Mouse (Mus musculus) thymus, postnatal 14 days (tissue): ENCODE measurements around the gene Cacna1h.
A peak's percentile ranks its signal among the peaks of the same experiment; 100 is the strongest.

Experiments
- DNase-seq: peaks from one replicate; pipeline ENCODE4 v3.0.0; 2021

Cacna1h gene

GRCm38 (mm10) chr17:25433617-25434606 is at the start of gene Cacna1h:
Gene Cacna1h (minus strand): TSS chr17:25433783.
- DNase-seq: peak; percentile 37

DNA sequence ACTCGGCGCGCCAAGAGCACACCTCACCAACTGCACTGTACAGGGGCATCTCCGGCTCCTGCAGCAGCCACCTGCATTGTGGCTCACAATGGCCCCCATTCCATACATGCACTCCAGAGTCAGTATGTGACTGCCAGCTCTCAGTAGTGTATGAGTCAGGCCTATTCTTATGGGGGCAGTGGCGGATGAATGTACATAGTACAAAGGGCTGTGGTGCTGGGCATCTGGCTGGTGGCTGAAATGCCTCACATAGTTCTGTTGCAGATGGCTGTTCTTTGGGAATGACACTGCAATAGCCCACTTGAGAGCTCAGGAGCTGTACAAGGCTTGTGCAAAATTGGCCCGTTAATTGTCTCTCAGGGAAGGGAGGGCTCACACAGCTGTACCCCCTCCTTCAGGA is 48.5 kb upstream of the Cacna1h start:
- DNase-seq: no peak

GRCm38 (mm10) chr17:25480820-25481219 is 47.2 kb upstream of the Cacna1h start:
- DNase-seq: no peak

GRCm38 (mm10) chr17:25480152-25480551 is 46.6 kb upstream of the Cacna1h start:
- no peak for DNase-seq

- peak; percentile 51 for DNase-seq
Measured at GRCm38 (mm10) chr17:25475946-25476744, 42.6 kb upstream of the Cacna1h start.

GRCm38 (mm10) chr17:25474330-25475077 is 40.9 kb upstream of the Cacna1h start:
- peak; percentile 60 for DNase-seq

DNA sequence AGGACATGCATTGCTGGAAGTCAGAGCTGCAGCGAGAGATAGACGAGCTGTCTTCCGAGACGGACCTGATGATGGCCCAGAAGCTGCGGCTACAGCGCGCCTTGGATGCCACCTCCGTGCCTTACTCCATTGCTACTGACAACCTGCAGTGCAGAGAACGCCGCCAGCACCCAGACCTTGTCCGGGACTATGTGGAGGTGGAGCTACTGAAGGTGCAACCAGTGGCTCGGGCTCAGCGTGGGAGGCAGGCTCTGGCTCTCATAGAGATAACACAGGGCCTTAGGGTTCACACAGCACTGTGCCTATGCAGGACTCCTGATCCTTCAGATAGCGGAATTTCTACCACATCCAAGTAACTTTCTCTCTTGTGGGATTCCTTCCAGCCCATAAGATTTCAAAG is 38.5 kb upstream of the Cacna1h start:
- no peak for DNase-seq

DNA sequence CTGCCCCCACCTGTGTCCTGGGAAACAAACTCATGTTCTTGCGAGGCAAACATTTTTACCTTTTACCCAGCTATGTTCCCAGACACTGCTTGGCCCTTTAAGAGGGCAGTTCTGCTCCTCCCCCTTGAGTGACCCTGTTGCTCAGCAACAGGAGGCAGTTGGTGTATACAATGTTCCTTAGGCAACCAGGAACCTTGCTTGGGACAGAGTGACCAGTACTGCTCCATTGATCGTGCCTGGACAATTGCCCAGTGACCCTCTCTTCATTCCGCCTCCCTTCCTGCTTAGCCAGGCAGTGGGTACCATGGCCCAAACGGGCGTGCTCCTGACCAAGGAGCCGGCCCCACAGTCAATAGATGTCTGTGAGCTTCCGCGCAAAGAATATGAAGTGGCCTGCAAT is 37.8 kb upstream of the Cacna1h start:
- DNase-seq: no peak

GRCm38 (mm10) chr17:25469798-25470197 is 36.2 kb upstream of the Cacna1h start:
- DNase-seq: peak; percentile 11

DNA sequence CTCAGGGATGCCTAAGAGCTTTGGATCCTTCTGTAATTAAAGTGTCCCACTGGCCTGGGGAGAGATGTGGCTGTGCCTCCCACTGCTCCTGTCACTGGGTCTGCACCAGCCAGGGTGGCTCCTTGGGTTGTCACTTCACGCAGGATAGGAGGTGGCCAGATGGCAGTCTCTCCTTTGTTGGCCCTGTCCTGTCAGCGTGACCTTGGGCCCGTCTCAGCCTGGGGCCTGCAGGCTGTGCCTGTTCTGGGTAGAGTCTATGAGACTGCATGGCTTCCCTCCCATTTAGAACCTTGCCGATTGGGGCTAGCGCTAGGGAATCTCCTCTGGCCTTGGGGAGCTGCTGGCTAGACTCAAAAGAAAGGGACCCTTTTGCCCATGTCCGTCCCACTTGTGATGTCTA is 34.7 kb upstream of the Cacna1h start:
- no peak for DNase-seq

- DNase-seq: no peak
Measured at GRCm38 (mm10) chr17:25467781-25468180, 34.2 kb upstream of the Cacna1h start.

- no peak for DNase-seq
Measured at GRCm38 (mm10) chr17:25466257-25466656, 32.7 kb upstream of the Cacna1h start.

- no peak for DNase-seq
Measured at GRCm38 (mm10) chr17:25464091-25464490, 30.5 kb upstream of the Cacna1h start.

DNA sequence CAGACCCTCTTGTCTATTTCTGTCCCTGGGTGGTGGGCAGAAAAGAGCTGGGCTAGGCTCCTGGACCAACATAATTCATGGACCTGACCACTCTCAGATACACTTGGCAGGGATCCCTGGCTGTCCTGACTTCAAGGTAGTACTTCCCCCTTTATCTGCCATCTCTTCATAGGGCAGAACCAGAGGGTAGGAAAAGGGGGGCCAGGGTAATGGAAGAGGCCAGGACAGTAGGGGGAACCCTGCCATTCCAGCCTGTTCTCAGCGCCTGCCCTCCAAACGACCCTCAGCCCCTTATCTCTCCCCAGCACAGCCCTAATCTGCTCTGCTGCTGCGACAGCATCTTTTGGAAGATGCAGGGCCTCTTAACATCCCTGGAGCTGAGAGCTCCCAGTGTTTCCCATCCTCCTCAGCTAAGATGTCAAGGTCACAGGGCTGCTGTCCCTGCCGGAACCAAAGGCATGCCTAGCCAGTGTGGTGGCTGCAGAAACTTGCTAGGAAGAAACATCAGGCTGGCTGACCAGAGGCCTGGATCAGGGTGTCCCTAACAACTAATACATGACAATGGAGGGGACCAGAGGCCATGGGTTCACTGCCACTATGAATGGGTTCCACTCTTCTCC is 29.9 kb upstream of the Cacna1h start:
- no peak for DNase-seq

DNA sequence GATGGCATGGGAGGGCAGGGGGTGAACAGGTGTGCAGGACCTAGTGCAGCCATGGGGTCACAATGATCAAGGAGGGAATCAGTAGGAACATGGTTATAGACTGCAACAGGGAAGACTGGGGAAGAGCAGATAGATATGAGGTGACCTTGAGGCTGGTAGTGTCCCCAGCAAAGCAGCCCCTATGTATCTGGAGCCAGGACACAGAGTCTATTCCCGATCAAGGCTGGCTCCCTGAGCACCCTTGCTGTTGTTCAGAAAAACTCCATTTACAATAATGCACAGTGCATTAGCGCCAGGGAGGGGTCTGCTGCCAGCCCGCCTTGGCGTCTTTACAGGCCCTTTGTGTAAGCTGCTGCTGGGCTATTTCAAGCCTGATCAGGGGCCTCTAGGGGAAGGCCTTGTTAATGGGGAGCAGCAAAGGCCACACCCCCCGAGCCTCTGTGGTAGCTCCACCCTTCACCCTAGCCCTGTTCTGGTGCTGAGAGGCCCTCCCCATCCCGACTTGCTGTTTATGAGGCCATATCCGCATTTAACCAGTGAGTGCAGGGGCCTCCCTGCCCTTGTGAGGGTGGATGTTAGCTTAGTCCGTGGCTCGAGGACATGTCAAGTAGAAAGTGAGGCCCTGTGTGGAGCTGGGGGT is 28.8 kb upstream of the Cacna1h start:
- no peak for DNase-seq

DNA sequence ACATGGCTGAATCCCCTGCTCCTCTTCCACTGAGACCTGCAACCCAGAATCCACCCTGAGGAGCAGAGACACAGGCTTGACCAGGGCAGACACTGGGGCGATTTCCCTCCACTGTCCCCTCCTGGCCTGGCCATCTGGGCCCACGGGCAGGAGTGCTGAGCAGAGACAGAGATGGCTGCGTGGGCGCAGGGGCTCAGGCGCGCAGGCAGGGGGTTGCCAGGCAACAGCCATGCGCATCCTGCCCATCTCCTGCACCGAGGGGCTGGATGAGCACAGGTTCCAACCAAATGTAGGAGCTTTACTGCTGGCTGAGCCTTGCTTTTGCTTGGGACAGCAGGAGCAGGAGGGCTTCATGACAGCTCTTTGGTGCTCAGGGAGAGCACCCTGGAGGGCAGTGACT is 23.0 kb upstream of the Cacna1h start:
- no peak for DNase-seq

DNA sequence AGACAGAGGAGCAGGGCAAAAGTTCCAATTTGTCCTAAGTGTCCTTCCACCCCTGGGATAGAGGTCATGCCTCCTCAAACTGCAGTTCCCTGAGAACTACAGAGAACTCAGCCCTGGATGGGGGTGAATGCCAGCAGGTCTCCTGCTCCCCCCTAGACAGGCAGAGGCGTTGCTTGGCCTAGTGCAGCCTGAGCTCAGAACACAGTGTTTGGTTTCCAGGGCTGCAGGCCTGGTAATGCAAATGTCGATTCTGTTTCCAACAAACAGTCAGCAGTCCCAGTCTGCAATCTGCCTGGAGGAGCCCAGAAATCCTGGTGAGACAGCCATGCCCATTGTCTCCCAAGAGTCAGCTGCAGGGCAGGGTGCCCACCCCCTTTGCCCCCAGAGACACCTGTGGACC is 20.7 kb upstream of the Cacna1h start, which contains the start of gene Tekt4:
Tekt4 (plus strand) TSS at position 344 of the 400 bp plus-strand sequence.
- DNase-seq: no peak

GRCm38 (mm10) chr17:25452246-25452965 is 18.8 kb upstream of the Cacna1h start:
- DNase-seq: no peak

GRCm38 (mm10) chr17:25450329-25450728 is 16.7 kb upstream of the Cacna1h start:
- DNase-seq: no peak

DNA sequence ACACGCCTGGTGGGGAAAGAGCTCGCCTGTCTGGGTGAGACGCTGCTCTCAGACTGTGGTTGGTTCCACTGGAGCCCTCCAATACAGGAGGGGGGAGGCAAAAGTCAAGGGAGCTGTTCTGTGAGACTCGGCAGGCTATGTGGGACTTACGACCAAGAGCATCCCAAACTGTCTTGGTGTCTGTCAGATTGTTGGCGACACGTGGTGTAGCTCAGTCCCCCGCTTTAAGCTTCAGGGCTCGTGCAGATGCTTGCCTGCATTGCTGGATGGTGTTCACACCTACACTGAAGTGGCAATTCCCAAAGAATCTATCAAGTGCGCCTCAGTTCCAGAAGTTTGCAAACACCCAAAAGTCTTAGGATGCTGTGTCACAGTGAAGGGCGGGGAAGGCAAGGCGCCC is 14.3 kb upstream of the Cacna1h start:
- DNase-seq: no peak

DNA sequence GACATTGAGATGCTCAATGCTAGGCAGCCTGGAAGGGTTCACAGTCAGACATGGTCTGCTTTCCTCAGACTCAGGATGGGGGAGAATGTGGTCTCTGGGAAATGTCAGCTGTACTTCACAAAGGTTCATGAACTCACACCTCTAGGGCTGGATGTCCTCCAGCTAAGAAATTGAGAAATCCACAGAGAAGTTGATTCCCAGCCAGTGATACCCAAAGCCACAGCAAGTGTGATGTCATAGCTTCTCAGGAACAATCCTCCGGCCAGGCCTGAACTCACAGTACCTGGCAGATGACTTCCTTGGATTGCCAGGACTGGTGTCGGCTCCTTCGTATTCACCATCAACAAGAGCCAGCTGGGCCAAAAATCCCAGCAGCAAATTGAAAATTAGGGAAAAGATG is 12.3 kb upstream of the Cacna1h start:
- DNase-seq: no peak
